Mouse (Mus musculus) adrenal gland, postnatal 14 days (tissue): ENCODE results near the gene Fndc11. TPM values are rescaled to one million over a fixed set of nuclear protein-coding genes. Genes with fewer than 3 reads are reported as not detected.

Source experiments
- DNase-seq: peaks from one replicate; pipeline ENCODE4 v3.0.0; 2021; ENCODE audit warnings: mixed read lengths
- total RNA-seq: library from RNA; stranded (reverse); gene quantifications from 2 replicates; pipeline ENCODE4 v1.2.3, GENCODE M21; 2021

Gene Fndc11
- total RNA-seq, 1 experiment from 2014 or later, result not detected

- no peak for DNase-seq
These were observed 830 bp upstream of the Fndc11 start for GRCm38 (mm10) chr2:181218881-181219485.

- peak; percentile 47 for DNase-seq
These were observed 548 bp downstream of the Fndc11 start for GRCm38 (mm10) chr2:181220361-181220760.

GRCm38 (mm10) chr2:181224994-181225393 is 5.2 kb downstream of the Fndc11 start:
- no peak for DNase-seq

GRCm38 (mm10) chr2:181227122-181227521 is 7.3 kb downstream of the Fndc11 start:
- no peak for DNase-seq

- no peak for DNase-seq
These were observed 8.5 kb downstream of the Fndc11 start for GRCm38 (mm10) chr2:181228335-181228734.

- DNase-seq, result no peak
These were observed 11.4 kb downstream of the Fndc11 start for GRCm38 (mm10) chr2:181231171-181231570.

- no peak for DNase-seq
These were observed 13.6 kb downstream of the Fndc11 start for GRCm38 (mm10) chr2:181233443-181233842.

- DNase-seq, result no peak
These were observed 14.9 kb downstream of the Fndc11 start for GRCm38 (mm10) chr2:181234680-181235079.

GRCm38 (mm10) chr2:181235681-181236566 is 16.1 kb downstream of the Fndc11 start:
- no peak for DNase-seq

GRCm38 (mm10) chr2:181237251-181238014 is 17.6 kb downstream of the Fndc11 start:
- no peak for DNase-seq

- DNase-seq, result no peak
These were observed 18.3 kb downstream of the Fndc11 start for GRCm38 (mm10) chr2:181238091-181238610.

- DNase-seq, result no peak
These were observed 19.0 kb downstream of the Fndc11 start for GRCm38 (mm10) chr2:181238861-181239260.

GRCm38 (mm10) chr2:181239261-181239660 is 19.4 kb downstream of the Fndc11 start:
- no peak for DNase-seq

GRCm38 (mm10) chr2:181240806-181241440 is 21.1 kb downstream of the Fndc11 start:
- DNase-seq, result no peak

GRCm38 (mm10) chr2:181241602-181242313 is 21.9 kb downstream of the Fndc11 start, which contains the start of gene Helz2:
Helz2 (minus strand) TSS chr2:181242027.
- peak; percentile 77 for DNase-seq

GRCm38 (mm10) chr2:181242314-181242665 is 22.5 kb downstream of the Fndc11 start:
- DNase-seq, result no peak

- no peak for DNase-seq
These were observed 24.0 kb downstream of the Fndc11 start for GRCm38 (mm10) chr2:181243706-181244394.

- no peak for DNase-seq
These were observed 25.2 kb downstream of the Fndc11 start for GRCm38 (mm10) chr2:181245031-181245430.

- DNase-seq, result no peak
These were observed 29.4 kb downstream of the Fndc11 start for GRCm38 (mm10) chr2:181249217-181249616.

GRCm38 (mm10) chr2:181251841-181252240 is 32.0 kb downstream of the Fndc11 start:
- no peak for DNase-seq

GRCm38 (mm10) chr2:181253248-181253647 is 33.4 kb downstream of the Fndc11 start:
- DNase-seq, result no peak
